Mouse (Mus musculus) bone marrow macrophage, adult 2 months (primary cell): ENCODE measurements at regions not wholly inside any gene's neighbourhood (a gene's known extent, or its start where the extent isn't known, plus 50 kb on each side); places are given as distances from the start of the nearest gene placed in this dataset.

Experiments used
- CTCF ChIP-seq: IDR thresholded peaks from 2 replicates; pipeline ENCODE4 v1.5.1; 2012; ENCODE audit warnings: low read depth, mild to moderate bottlenecking, low read length, moderate library complexity
- POLR2A ChIP-seq: IDR thresholded peaks from 2 replicates; pipeline ENCODE4 v1.6.1; 2012; ENCODE audit warnings: mild to moderate bottlenecking, low read depth, low read length, borderline replicate concordance

DNA sequence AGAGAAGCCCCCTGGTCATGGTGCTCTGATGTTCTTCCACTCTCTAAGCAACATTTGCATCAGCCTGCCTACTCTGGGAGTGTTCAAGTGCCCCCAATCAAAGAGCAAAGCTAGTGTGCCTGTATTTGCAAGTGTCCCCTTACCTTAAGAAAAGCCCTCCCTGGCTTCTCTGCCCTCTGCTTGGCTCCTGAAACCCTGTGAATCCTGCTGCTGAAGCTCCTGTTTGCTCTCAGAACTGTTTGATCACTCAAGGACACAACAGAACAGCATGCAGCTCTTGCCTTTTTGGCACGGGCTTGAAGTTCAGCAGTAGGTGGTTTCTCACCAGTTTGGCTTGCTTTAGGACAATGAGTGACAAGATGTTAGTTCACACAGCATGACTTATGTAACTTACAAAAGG, 163.6 kb upstream of the Slc7a11 start:
- no peak for TF ChIP-seq CTCF
- no peak for TF ChIP-seq POLR2A
